Mouse (Mus musculus): ENCODE measurements around the gene Mettl21e. TPM values are rescaled to one million over a fixed set of nuclear protein-coding genes. Genes with fewer than 3 reads are reported as not detected.

The Mettl21e gene
- 34.2 and 46.0 TPM in 2 replicates for polyA plus RNA-seq (2015; fragmentation: Nextera tagmentation; extraction: Ambion mirVana)

GRCm38 (mm10) chr1:44218876-44219275 is at the start of gene Mettl21e:
Mettl21e (minus strand) TSS chr1:44218961.

Other genes starting within 250 kb of the Mettl21e start
- gene Mettl21c, start 198.9 kb downstream of the Mettl21e start, polyA plus RNA-seq (2015; fragmentation: Nextera tagmentation; extraction: Ambion mirVana): 32.4 and 55.2 TPM in 2 replicates
- gene Gm8251, start 157.0 kb downstream of the Mettl21e start, polyA plus RNA-seq (2015; fragmentation: Nextera tagmentation; extraction: Ambion mirVana): not detected in 2 replicates
- 21.5 and 23.0 TPM in 2 replicates for gene Tex30, start 116.5 kb downstream of the Mettl21e start, polyA plus RNA-seq (2015; fragmentation: Nextera tagmentation; extraction: Ambion mirVana)
- 20.4 and 23.5 TPM in 2 replicates for gene Kdelc1, start 100.2 kb downstream of the Mettl21e start, polyA plus RNA-seq (2015; fragmentation: Nextera tagmentation; extraction: Ambion mirVana)
- 6.0 and 6.6 TPM in 2 replicates for gene Bivm, start 100.0 kb downstream of the Mettl21e start, polyA plus RNA-seq (2015; fragmentation: Nextera tagmentation; extraction: Ambion mirVana)
- 10.6 and 11.0 TPM in 2 replicates for gene Ercc5, start 71.2 kb downstream of the Mettl21e start, polyA plus RNA-seq (2015; fragmentation: Nextera tagmentation; extraction: Ambion mirVana)